Mouse (Mus musculus) G1E (cell line): ENCODE results near the gene Ankfn1. TPM values are rescaled to one million over a fixed set of nuclear protein-coding genes. Genes with fewer than 3 reads are reported as not detected.

Experiments used
- ATAC-seq: 2 replicates; pipeline ENCODE4 v1.8.0; 2016; ENCODE audit warnings: mild to moderate bottlenecking; ENCODE audit not compliant: insufficient number of reproducible peaks, poor library complexity, low FRiP score, severe bottlenecking; ENCODE audit errors: extremely low read depth
- DNase-seq: peaks from one replicate; pipeline ENCODE4 v3.0.0; 2012; ENCODE audit warnings: low spot score
- H3K27me3 ChIP-seq: 2 replicates; pipeline ENCODE4 v1.6.1; 2012; ENCODE audit warnings: mild to moderate bottlenecking, low read length, inconsistent platforms; ENCODE audit not compliant: insufficient read depth
- H3K36me3 ChIP-seq: replicated peaks from 2 replicates; pipeline ENCODE3; 2012; ENCODE audit warnings: mild to moderate bottlenecking, inconsistent platforms
- H3K4me1 ChIP-seq: 2 replicates; pipeline ENCODE4 v1.6.1; 2012; ENCODE audit warnings: low read depth, low read length, inconsistent platforms, mixed read lengths; ENCODE audit not compliant: insufficient read depth
- H3K4me3 ChIP-seq: 2 replicates; pipeline ENCODE4 v1.5.1; 2012; ENCODE audit warnings: low read depth, mild to moderate bottlenecking, inconsistent platforms, low read length, moderate library complexity, mixed read lengths
- H3K9me3 ChIP-seq: replicated peaks from 2 replicates; pipeline ENCODE4 v1.6.1; 2012; ENCODE audit warnings: inconsistent platforms
- CTCF ChIP-seq: IDR thresholded peaks from 2 replicates; pipeline ENCODE4 v1.5.1; 2012; ENCODE audit warnings: low read depth, low read length, inconsistent platforms, mixed read lengths
- GATA1 ChIP-seq: IDR thresholded peaks from 2 replicates; pipeline ENCODE4 v1.6.1; 2012; ENCODE audit warnings: borderline replicate concordance, low read length, inconsistent platforms, mixed read lengths
- GATA2 ChIP-seq: IDR thresholded peaks from 2 replicates; pipeline ENCODE4 v1.6.1; 2012; ENCODE audit warnings: low read depth, low read length, inconsistent platforms, borderline replicate concordance
- POLR2AphosphoS5 ChIP-seq: IDR thresholded peaks from 2 replicates; pipeline ENCODE4 v1.6.1; 2012; ENCODE audit warnings: low read depth, low read length, inconsistent platforms; ENCODE audit not compliant: insufficient replicate concordance
- TAL1 ChIP-seq: conservative IDR thresholded peaks from 2 replicates; pipeline ENCODE4 v1.6.1; 2012; ENCODE audit warnings: low read depth, low read length, inconsistent platforms, mixed read lengths
- polyA plus RNA-seq: library from polyadenylated mRNA; stranded (reverse); fragments of >175 nt; gene quantifications from 2 replicates; pipeline ENCODE4 v1.2.3, GENCODE M21; 2012
- total RNA-seq, 2 experiments: library from RNA; stranded (forward) in 1 of 2; stranded (reverse) in 1 of 2; fragments of 200-1000 nt in 1 of 2; fragments of >200 nt in 1 of 2; fragmentation: Nextera tagmentation in 1 of 2; gene quantifications; 2 replicates each; pipeline ENCODE4 v1.2.3; 2014 to 2017

Ankfn1 gene
- total and polyA plus RNA-seq, 3 experiments: 0.27 TPM; not detected in 2

- ATAC-seq (no peak), DNase-seq (no peak)
These were observed 120.9 kb downstream of the Ankfn1 start for GRCm38 (mm10) chr11:89656556-89656955.

GRCm38 (mm10) chr11:89635740-89636139, 141.7 kb downstream of the Ankfn1 start:
- DNase-seq (no peak), ATAC-seq (no peak)
- no peak for TF ChIP-seq TAL1
- no peak for TF ChIP-seq GATA1
- TF ChIP-seq GATA2: no peak
- TF ChIP-seq POLR2AphosphoS5: no peak
- TF ChIP-seq CTCF: no peak
- H3K27me3 ChIP-seq: no peaks in the 10 kb centered on the region
- no peak overlapping the region for H3K4me3 ChIP-seq
- H3K36me3 ChIP-seq: no peaks in the 10 kb centered on the region
- no peaks in the 10 kb centered on the region for H3K4me1 ChIP-seq
- peaks cover 31% of the 10 kb centered on the region for H3K9me3 ChIP-seq

More at GRCm38 (mm10) chr11:89656556-89656955, 120.9 kb downstream of the Ankfn1 start:
- H3K4me3 ChIP-seq: no peak overlapping the region
- TF ChIP-seq TAL1: no peak
- no peak for TF ChIP-seq GATA2
- TF ChIP-seq CTCF: no peak
- no peak for TF ChIP-seq GATA1
- TF ChIP-seq POLR2AphosphoS5: no peak
- peaks cover 22% of the 10 kb centered on the region for H3K9me3 ChIP-seq
- no peaks in the 10 kb centered on the region for H3K4me1 ChIP-seq
- H3K36me3 ChIP-seq: no peaks in the 10 kb centered on the region
- H3K27me3 ChIP-seq: no peaks in the 10 kb centered on the region

GRCm38 (mm10) chr11:89631315-89631714, 146.1 kb downstream of the Ankfn1 start:
- no peaks in the 10 kb centered on the region for H3K27me3 ChIP-seq
- no peak for TF ChIP-seq CTCF
- no peak for TF ChIP-seq POLR2AphosphoS5
- no peak for TF ChIP-seq GATA1
- no peak for TF ChIP-seq TAL1
- no peak for TF ChIP-seq GATA2
- no peak for DNase-seq
- H3K4me3 ChIP-seq: no peak overlapping the region
- peaks cover 34% of the 10 kb centered on the region for H3K9me3 ChIP-seq
- no peaks in the 10 kb centered on the region for H3K4me1 ChIP-seq
- ATAC-seq: no peak
- H3K36me3 ChIP-seq: no peaks in the 10 kb centered on the region

- Histone ChIP-seq H3K36me3 (no peaks in the 10 kb centered on the region), H3K9me3 (peaks cover 26% of the 10 kb centered on the region), H3K4me1 (no peaks in the 10 kb centered on the region), H3K27me3 (no peaks in the 10 kb centered on the region), H3K4me3 (no peak overlapping the region)
- ATAC-seq (no peak), DNase-seq (no peak)
- TF ChIP-seq TAL1: no peak
- TF ChIP-seq POLR2AphosphoS5: no peak
- TF ChIP-seq GATA1: no peak
- no peak for TF ChIP-seq GATA2
- no peak for TF ChIP-seq CTCF
These were observed 148.9 kb downstream of the Ankfn1 start for GRCm38 (mm10) chr11:89628562-89628961.

- H3K9me3 ChIP-seq: peaks cover 26% of the 10 kb centered on the region
- no peaks in the 10 kb centered on the region for H3K36me3 ChIP-seq
- no peak overlapping the region for H3K4me3 ChIP-seq
- TF ChIP-seq CTCF (no peak), TAL1 (no peak), GATA1 (no peak), GATA2 (no peak), POLR2AphosphoS5 (no peak)
- H3K4me1 ChIP-seq: no peaks in the 10 kb centered on the region
- no peak for DNase-seq
- H3K27me3 ChIP-seq: no peaks in the 10 kb centered on the region
- ATAC-seq: no peak
These were observed 150.2 kb downstream of the Ankfn1 start for GRCm38 (mm10) chr11:89627232-89627631.

- no peaks in the 10 kb centered on the region for H3K4me1 ChIP-seq
- H3K9me3 ChIP-seq: peaks cover 26% of the 10 kb centered on the region
- no peaks in the 10 kb centered on the region for H3K36me3 ChIP-seq
- DNase-seq (no peak), ATAC-seq (no peak)
- no peaks in the 10 kb centered on the region for H3K27me3 ChIP-seq
- no peak overlapping the region for H3K4me3 ChIP-seq
- TF ChIP-seq GATA2 (no peak), POLR2AphosphoS5 (no peak), GATA1 (no peak), CTCF (no peak), TAL1 (no peak)
These were observed 153.6 kb downstream of the Ankfn1 start for GRCm38 (mm10) chr11:89623698-89624445.
